Mouse (Mus musculus) forebrain, embryonic 16.5 days (tissue): ENCODE results near the gene Phox2b. TPM values are rescaled to one million over a fixed set of nuclear protein-coding genes. Genes with fewer than 3 reads are reported as not detected.

Experiments
- ATAC-seq: fragments of 200-750 bp; cut with Nextera tagmentation; 2 replicates; pipeline ENCODE4 v1.8.0; 2017; ENCODE audit warnings: mild to moderate bottlenecking, moderate library complexity
- H3K27ac ChIP-seq: fragments of 300-500 bp; sonication (generic); 2 replicates; pipeline ENCODE4 v1.5.1; 2014; ENCODE audit warnings: low read length, control low read depth
- H3K27me3 ChIP-seq: fragments of 300-500 bp; sonication (generic); replicated peaks from 2 replicates; pipeline ENCODE4 v1.6.1; 2014; ENCODE audit warnings: low read length; ENCODE audit not compliant: control insufficient read depth, insufficient read depth
- H3K36me3 ChIP-seq: fragments of 300-500 bp; sonication (generic); 2 replicates; pipeline ENCODE4 v1.6.1; 2014; ENCODE audit not compliant: control insufficient read depth, insufficient read depth
- H3K4me1 ChIP-seq: fragments of 300-500 bp; sonication (generic); replicated peaks from 2 replicates; pipeline ENCODE4 v1.6.1; 2014; ENCODE audit warnings: low read length; ENCODE audit not compliant: control insufficient read depth, insufficient read depth
- H3K4me2 ChIP-seq: fragments of 300-500 bp; sonication (generic); 2 replicates; pipeline ENCODE4 v1.6.1; 2014; ENCODE audit warnings: mild to moderate bottlenecking, low read length, control low read depth
- H3K4me3 ChIP-seq: fragments of 300-500 bp; sonication (generic); replicated peaks from 2 replicates; pipeline ENCODE4 v1.5.1; 2014; ENCODE audit warnings: mild to moderate bottlenecking, low read length, control low read depth
- H3K9ac ChIP-seq: fragments of 300-500 bp; sonication (generic); replicated peaks from 2 replicates; pipeline ENCODE4 v1.6.1; 2014; ENCODE audit warnings: low read depth, low read length, control low read depth
- H3K9me3 ChIP-seq: fragments of 300-500 bp; sonication (generic); 2 replicates; pipeline ENCODE4 v1.6.1; 2016; ENCODE audit warnings: low read length; ENCODE audit not compliant: control insufficient read depth
- WGBS: fragments of 180-500 bp; shearing (Covaris S2); extraction: QIAGEN DNeasy Blood & Tissue Kit; methylation state at CpG from one replicate; pipeline ENCODE4 v1.1.7; 2014; 5-methylcytosine and 5-hydroxymethylcytosine counted together
- microRNA-seq: library from miRNA; unstranded; fragments of <30 nt; microRNA quantifications from one replicate; pipeline ENCODE4, GENCODE M21; 2017
- polyA plus RNA-seq: library from polyadenylated mRNA; unstranded; fragments of >200 nt; fragmentation: Nextera tagmentation; extraction: Ambion mirVana; gene quantifications from 2 replicates; pipeline ENCODE4 v1.2.1, GENCODE M21; 2015

Phox2b gene
- polyA plus RNA-seq, 1 experiment from 2014 or later = not detected

DNA sequence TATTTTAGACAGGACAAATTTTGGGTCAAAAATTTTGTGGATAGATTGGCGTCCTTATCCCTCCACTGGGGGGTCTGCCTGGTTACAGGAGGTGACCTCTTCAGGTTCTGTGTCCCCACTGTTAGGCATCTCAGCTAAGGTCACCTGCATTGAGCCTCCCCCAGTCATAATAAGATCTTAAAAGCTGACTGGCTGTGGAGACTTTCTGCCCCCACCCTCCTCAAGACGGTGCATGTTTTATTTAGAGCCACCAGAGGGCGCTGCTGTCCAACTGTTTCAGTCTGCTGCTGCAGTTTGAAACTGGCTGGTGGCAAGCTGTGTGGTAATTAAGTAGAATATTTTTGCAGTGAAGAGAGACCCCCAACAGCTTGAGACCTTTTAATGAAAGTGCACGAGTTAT is 51.1 kb downstream of the Phox2b start:
- ATAC-seq = peak; percentile 86
- H3K36me3 ChIP-seq = no peaks in the 10 kb centered on the region; the same call in 1 of the 2 replicates
- H3K4me1 ChIP-seq = no peaks in the 10 kb centered on the region
- no peak overlapping the region for H3K27ac ChIP-seq
- no peaks in the 10 kb centered on the region for H3K27me3 ChIP-seq
- no peak overlapping the region for H3K9ac ChIP-seq
- no peak overlapping the region for H3K4me2 ChIP-seq
- 14% methylated on average over 4 of the region's 4 CpGs for WGBS
- no peaks in the 10 kb centered on the region for H3K9me3 ChIP-seq
- H3K4me3 ChIP-seq = no peak overlapping the region

Small RNA genes lying within 50 kb of the gene (microRNA-seq; reads per million reads assigned to microRNA genes)
- gene Gm23841 = not detected

Other genes starting within 250 kb of the Phox2b start
- 82.9 and 83.1 TPM in 2 replicates for gene Tmem33, start 161.3 kb upstream of the Phox2b start, polyA plus RNA-seq
- 147 and 159 TPM in 2 replicates for gene Slc30a9, start 207.7 kb upstream of the Phox2b start, polyA plus RNA-seq